8 mouse cellular contexts compared by ENCODE assay signal in genomic region chr19:44725951-44726791, GRCm38 (mm10). TPM values are rescaled to one million over a fixed set of nuclear protein-coding genes. Genes with fewer than 3 reads are reported as not detected.
DNase-seq lines count a peak whose midpoint lies in the region; ATAC-seq and TF ChIP-seq lines count a peak whose summit lies in the region.

No protein-coding gene starts in this region.

- peaks cover 87% of the 10 kb centered on the region for H3K27me3 ChIP-seq in embryonic facial prominence, embryonic 13.5 days
- peaks cover 84% of the 10 kb centered on the region for H3K27me3 ChIP-seq in hindbrain, embryonic 13.5 days
- peaks cover 85% of the 10 kb centered on the region for H3K27me3 ChIP-seq in liver, embryonic 11.5 days (replicated peaks; ENCODE audit: control insufficient read depth, insufficient read depth, low read length)
- peaks cover 56% of the 10 kb centered on the region for H3K27me3 ChIP-seq in stomach, embryonic 14.5 days (ENCODE audit: control insufficient read depth, insufficient read depth, low read length)

- intact Hi-C loops in gastrocnemius, postnatal 14 days (cut with DNase I; ENCODE audit: low total_unique reads), result no loop called here

- no peaks in the 10 kb centered on the region for H3K9me3 ChIP-seq in ES-E14 (ENCODE audit: control insufficient read depth, insufficient read depth, low read depth, low read length)
- H3K9me3 ChIP-seq in embryonic facial prominence, embryonic 13.5 days, result no peaks in the 10 kb centered on the region
- H3K9me3 ChIP-seq in hindbrain, embryonic 13.5 days, result no peaks in the 10 kb centered on the region
- no peaks in the 10 kb centered on the region for H3K9me3 ChIP-seq in liver, embryonic 11.5 days (ENCODE audit: control insufficient read depth, low read length)
- H3K9me3 ChIP-seq in stomach, embryonic 14.5 days (ENCODE audit: control insufficient read depth, low read depth, low read length), result no peaks in the 10 kb centered on the region

- under 1% methylated on average over 54 of the region's 55 CpGs for WGBS in embryonic facial prominence, embryonic 13.5 days
- 1% methylated on average over 55 of the region's 55 CpGs for WGBS in hindbrain, embryonic 13.5 days
- 1% methylated on average over 55 of the region's 55 CpGs for WGBS in liver, embryonic 11.5 days
- WGBS in stomach, embryonic 14.5 days, result under 1% methylated on average over 55 of the region's 55 CpGs

- ATAC-seq in embryonic facial prominence, embryonic 13.5 days (ENCODE audit: insufficient number of reproducible peaks, insufficient read depth, low FRiP score, low TSS enrichment, low read depth), result no peak
- ATAC-seq in hindbrain, embryonic 13.5 days (ENCODE audit: low FRiP score), result peak; percentile 58; the same call in 1 of the 2 replicates
- no peak for ATAC-seq in liver, embryonic 11.5 days (replicated peaks; ENCODE audit: low FRiP score)
- ATAC-seq in stomach, embryonic 14.5 days (ENCODE audit: insufficient number of reproducible peaks, insufficient read depth, low FRiP score, low read depth), result peak; percentile 65

- H3K9ac ChIP-seq in ES-E14 (ENCODE audit: insufficient read depth, low read depth, low read length, poor library complexity, severe bottlenecking), result peak overlapping the region; percentile 86
- H3K9ac ChIP-seq in embryonic facial prominence, embryonic 13.5 days, result peak overlapping the region; percentile 82
- H3K9ac ChIP-seq in hindbrain, embryonic 13.5 days, result peak overlapping the region; percentile 79
- peak overlapping the region; percentile 64 for H3K9ac ChIP-seq in liver, embryonic 11.5 days (ENCODE audit: low read depth, low read length)
- peak overlapping the region; percentile 47 for H3K9ac ChIP-seq in stomach, embryonic 14.5 days (replicated peaks; ENCODE audit: low read depth, low read length)

- H3K4me1 ChIP-seq in ES-E14 (ENCODE audit: control insufficient read depth in 2 of 2, insufficient read depth in 2 of 2, low read length in 2 of 2, poor library complexity in 1 of 2), result peaks cover 2 to 7% of the 10 kb centered on the region in 2 experiments; a peak in 1 of 4 replicates
- H3K4me1 ChIP-seq in embryonic facial prominence, embryonic 13.5 days, result peaks cover 16% of the 10 kb centered on the region
- peaks cover 21% of the 10 kb centered on the region for H3K4me1 ChIP-seq in hindbrain, embryonic 13.5 days (replicated peaks)
- no peaks in the 10 kb centered on the region; the same call in 1 of the 2 replicates for H3K4me1 ChIP-seq in liver, embryonic 11.5 days (replicated peaks; ENCODE audit: control insufficient read depth, insufficient read depth, low read length)
- H3K4me1 ChIP-seq in stomach, embryonic 14.5 days (ENCODE audit: control insufficient read depth, insufficient read depth, low read length), result no peaks in the 10 kb centered on the region

- H3K4me2 ChIP-seq in embryonic facial prominence, embryonic 13.5 days, result peak overlapping the region; percentile 76
- H3K4me2 ChIP-seq in hindbrain, embryonic 13.5 days, result peak overlapping the region; percentile 65
- peak overlapping the region; percentile 78 for H3K4me2 ChIP-seq in liver, embryonic 11.5 days
- peak overlapping the region; percentile 59 for H3K4me2 ChIP-seq in stomach, embryonic 14.5 days (replicated peaks; ENCODE audit: low read depth, low read length)

- no peak overlapping the region for H3K27ac ChIP-seq in ES-E14 (ENCODE audit: insufficient read depth, low read depth, low read length, poor library complexity, severe bottlenecking)
- H3K27ac ChIP-seq in embryonic facial prominence, embryonic 13.5 days, result 0 out of 2 replicates have a peak overlapping the region, but pooled peaks have one; percentile 7
- peak overlapping the region; percentile 77 for H3K27ac ChIP-seq in hindbrain, embryonic 13.5 days
- H3K27ac ChIP-seq in liver, embryonic 11.5 days (ENCODE audit: low read depth, low read length), result no peak overlapping the region
- no peak overlapping the region for H3K27ac ChIP-seq in stomach, embryonic 14.5 days (ENCODE audit: low read length)

- in situ Hi-C loops in ES-E14 (cut with MboI; ENCODE audit: low sequenced_read_pairs in 2 of 2, unreplicated experiment in 2 of 2), result loop anchor here in 1 of 2 experiments (25.0 kb wide), 1 partner anchor 139 kb away; no protein-coding TSS in a partner anchor

- no peaks in the 10 kb centered on the region for H3K36me3 ChIP-seq in ES-E14 (ENCODE audit: control insufficient read depth, insufficient read depth, low read length, poor library complexity, severe bottlenecking)
- no peaks in the 10 kb centered on the region for H3K36me3 ChIP-seq in embryonic facial prominence, embryonic 13.5 days
- H3K36me3 ChIP-seq in hindbrain, embryonic 13.5 days, result no peaks in the 10 kb centered on the region
- no peaks in the 10 kb centered on the region for H3K36me3 ChIP-seq in liver, embryonic 11.5 days (ENCODE audit: control insufficient read depth, insufficient read depth, low read length)
- H3K36me3 ChIP-seq in stomach, embryonic 14.5 days (ENCODE audit: control insufficient read depth, insufficient read depth, low read length), result no peaks in the 10 kb centered on the region

- DNase-seq in gastrocnemius, postnatal 14 days, result peak; percentile 28
- DNase-seq in gastrocnemius, postnatal 4 days (ENCODE audit: low spot score in 2 of 2), result no peak
- no peak for DNase-seq in ES-E14 (ENCODE audit: low read depth, low spot score)
- DNase-seq in liver, embryonic 11.5 days (ENCODE audit: low spot score), result no peak
- DNase-seq in frontal cortex, postnatal 36 days (ENCODE audit: low spot score in 2 of 2), result no peak

- peak overlapping the region; percentile 73 to 74 for H3K4me3 ChIP-seq in ES-E14 (ENCODE audit: insufficient read depth in 1 of 2, low read depth in 1 of 2, low read length in 2 of 2, poor library complexity in 1 of 2, severe bottlenecking in 1 of 2)
- H3K4me3 ChIP-seq in embryonic facial prominence, embryonic 13.5 days, result peak overlapping the region; percentile 54
- H3K4me3 ChIP-seq in hindbrain, embryonic 13.5 days, result peak overlapping the region; percentile 47
- H3K4me3 ChIP-seq in liver, embryonic 11.5 days (ENCODE audit: low read depth, low read length), result peak overlapping the region; percentile 55
- peak overlapping the region; percentile 36 for H3K4me3 ChIP-seq in stomach, embryonic 14.5 days (ENCODE audit: low read depth, low read length)

TF ChIP-seq in ES-E14, 5 proteins besides CTCF, POLR2A, EP300 and RAD21:
- TF ChIP-seq CHD2 (IDR thresholded peaks at IDR 0.05; ENCODE audit: low read depth, low read length), result peak; percentile 54; the same call in 1 of the 2 replicates
- TF ChIP-seq ZC3H11A (IDR thresholded peaks at IDR 0.05; ENCODE audit: borderline replicate concordance, low read depth, low read length), result no peak

RNA-seq across cellular contexts. Expression of gene Pax2, which starts 29.7 kb away (rescaled TPM):
- total RNA-seq in gastrocnemius, postnatal 14 days (2021), result not detected
- total RNA-seq in gastrocnemius, postnatal 4 days (2021), result not detected
- 0.11 TPM in 1 of 2 replicates, not detected in the other for total RNA-seq in ES-E14 (2012; rRNA removed)
- polyA plus RNA-seq in embryonic facial prominence, embryonic 13.5 days (2015; fragmentation: Nextera tagmentation; extraction: Ambion mirVana), result 0.22 TPM in 1 of 2 replicates, not detected in the other
- polyA plus RNA-seq in hindbrain, embryonic 13.5 days (2015; fragmentation: Nextera tagmentation; extraction: Ambion mirVana), result 17.1 and 17.2 TPM in 2 replicates
- not detected in 2 replicates for polyA plus RNA-seq in liver, embryonic 11.5 days (2014; fragmentation: Nextera tagmentation; extraction: Ambion mirVana)
- not detected in 2 replicates for polyA plus RNA-seq in stomach, embryonic 14.5 days (2014; fragmentation: Nextera tagmentation; extraction: Ambion mirVana)

Comparison
In these comparisons a context has a peak if more than half of its experiments do, and no peak if none do; other contexts are left out.
1. H3K27ac ChIP-seq: peak in embryonic facial prominence, embryonic 13.5 days (single experiment) and hindbrain, embryonic 13.5 days (single experiment); none in ES-E14 (single experiment), liver, embryonic 11.5 days (single experiment) and stomach, embryonic 14.5 days (single experiment).
2. ATAC-seq: peak in hindbrain, embryonic 13.5 days (single experiment) and stomach, embryonic 14.5 days (single experiment); none in embryonic facial prominence, embryonic 13.5 days (single experiment) and liver, embryonic 11.5 days (single experiment).
3. RNA of gene Pax2, which starts 29.7 kb away (polyA plus RNA-seq): 17.1 to 17.2 TPM in hindbrain, embryonic 13.5 days; 0.22 TPM in embryonic facial prominence, embryonic 13.5 days, not detected in stomach, embryonic 14.5 days and not detected in liver, embryonic 11.5 days; every median in the first group is over 10 times any median in the second.
4. Peak in every context shown above with its lines, with median percentiles within 50 percentile points of each other: H3K4me3 ChIP-seq, H3K9ac ChIP-seq and H3K4me2 ChIP-seq.